7 mouse cellular contexts compared by ENCODE assay signal in genomic region chr5:105517992-105518625, GRCm38 (mm10). TPM values are rescaled to one million over a fixed set of nuclear protein-coding genes. Genes with fewer than 3 reads are reported as not detected.
DNase-seq lines count a peak whose midpoint lies in the region; ATAC-seq and TF ChIP-seq lines count a peak whose summit lies in the region.

No protein-coding gene starts in this region.

- peaks cover 0 to 9% of the 10 kb centered on the region in 2 experiments for H3K36me3 ChIP-seq in CH12.LX (replicated peaks in 1 of 2; ENCODE audit: control insufficient read depth in 1 of 2, insufficient read depth in 1 of 2, low read length in 1 of 2)
- H3K36me3 ChIP-seq in MEL (ENCODE audit: control insufficient read depth in 1 of 2, insufficient read depth in 2 of 2, low read length in 2 of 2), result peaks cover 0 to 24% of the 10 kb centered on the region in 2 experiments
- H3K36me3 ChIP-seq in heart, embryonic 14.5 days (ENCODE audit: control insufficient read depth, insufficient read depth, low read length), result peaks cover 10% of the 10 kb centered on the region
- H3K36me3 ChIP-seq in liver, embryonic 14.5 days (replicated peaks; ENCODE audit: control insufficient read depth, insufficient read depth, low read depth), result 0 out of 2 replicates have a peak, but pooled peaks cover 4% of the 10 kb centered on the region

- no peak for TF ChIP-seq POLR2A in CH12.LX (IDR thresholded peaks at IDR 0.05; ENCODE audit: low read depth, low read length)
- TF ChIP-seq POLR2A in MEL (IDR thresholded peaks at IDR 0.05; ENCODE audit: control insufficient read depth in 1 of 2, insufficient read depth in 1 of 2, low read depth in 1 of 2, low read length in 2 of 2, poor library complexity in 1 of 2), result no peak

- H3K27ac ChIP-seq in CH12.LX (ENCODE audit: insufficient read depth, low read depth), result no peak overlapping the region
- peak overlapping the region; percentile 51 for H3K27ac ChIP-seq in MEL (ENCODE audit: control insufficient read depth, low read depth, low read length)
- peak overlapping the region; percentile 99 to 100 for H3K27ac ChIP-seq in heart, embryonic 14.5 days (replicated peaks in 1 of 2; ENCODE audit: control insufficient read depth in 1 of 2, insufficient read depth in 1 of 2, low read depth in 2 of 2, low read length in 2 of 2)
- peak overlapping the region; percentile 9 for H3K27ac ChIP-seq in liver, embryonic 14.5 days

- 6% methylated on average over 7 of the region's 7 CpGs for WGBS in heart, embryonic 14.5 days
- 10% methylated on average over 7 of the region's 7 CpGs for WGBS in liver, embryonic 14.5 days (ENCODE audit: insufficient replicate concordance)

- no peak for TF ChIP-seq RAD21 in CH12.LX (IDR thresholded peaks at IDR 0.05; ENCODE audit: low read depth, low read length)
- TF ChIP-seq RAD21 in MEL (IDR thresholded peaks at IDR 0.05; ENCODE audit: low read depth, low read length), result no peak

- TF ChIP-seq CTCF in CH12.LX (conservative IDR thresholded peaks at IDR 0.05 in 1 of 2, IDR thresholded peaks at IDR 0.05 in 1 of 2; ENCODE audit: low read depth in 2 of 2, low read length in 2 of 2) (no peak), MEL (IDR thresholded peaks at IDR 0.05 in 2 of 3, conservative IDR thresholded peaks at IDR 0.05 in 1 of 3; ENCODE audit: control insufficient read depth in 1 of 3, insufficient read depth in 1 of 3, low read depth in 2 of 3, low read length in 3 of 3, poor library complexity in 1 of 3, severe bottlenecking in 1 of 3) (no peak)
- no peak for TF ChIP-seq CTCF in liver, embryonic 14.5 days (IDR thresholded peaks at IDR 0.05; ENCODE audit: low read depth)

- H3K9me3 ChIP-seq in CH12.LX (replicated peaks; ENCODE audit: low read length), result no peaks in the 10 kb centered on the region
- H3K9me3 ChIP-seq in MEL (replicated peaks; ENCODE audit: insufficient read depth, low read length), result no peaks in the 10 kb centered on the region
- H3K9me3 ChIP-seq in heart, embryonic 14.5 days (ENCODE audit: control insufficient read depth, low read length), result no peaks in the 10 kb centered on the region
- no peaks in the 10 kb centered on the region for H3K9me3 ChIP-seq in liver, embryonic 14.5 days (ENCODE audit: control insufficient read depth, low read length)

- peak overlapping the region; percentile 71 for H3K4me2 ChIP-seq in CH12.LX (ENCODE audit: insufficient read depth, low read depth, poor library complexity, severe bottlenecking)
- H3K4me2 ChIP-seq in heart, embryonic 14.5 days (ENCODE audit: low read length), result peak overlapping the region; percentile 87
- peak overlapping the region; percentile 100 for H3K4me2 ChIP-seq in liver, embryonic 14.5 days (ENCODE audit: low read depth)

- H3K4me3 ChIP-seq in CH12.LX (replicated peaks in 1 of 3; ENCODE audit: low read depth in 2 of 3, low read length in 2 of 3, poor library complexity in 1 of 3) (peak overlapping the region in 1 of 3 experiments; percentile 85), MEL (ENCODE audit: control insufficient read depth in 1 of 2, insufficient read depth in 1 of 2, low read depth in 2 of 2, low read length in 2 of 2) (peak overlapping the region; percentile 60 to 68; a peak in 3 of 4 replicates)
- peak overlapping the region; percentile 81 to 88 for H3K4me3 ChIP-seq in heart, embryonic 14.5 days (ENCODE audit: control insufficient read depth in 1 of 2, insufficient read depth in 1 of 2, low read depth in 1 of 2, low read length in 2 of 2)
- H3K4me3 ChIP-seq in liver, embryonic 14.5 days (ENCODE audit: insufficient read depth in 1 of 2, low read depth in 2 of 2, low read length in 2 of 2), result peak overlapping the region; percentile 81 to 95

- DNase-seq in CH12.LX (ENCODE audit: extremely low read depth), result no peak
- peak; percentile 61 for DNase-seq in MEL (ENCODE audit: low read depth, low spot score)
- no peak for DNase-seq in liver, embryonic 14.5 days (ENCODE audit: low read depth in 3 of 3, low spot score in 3 of 3)
- DNase-seq in frontal cortex, adult 2 months (ENCODE audit: extremely low spot score in 1 of 2, low spot score in 1 of 2), result no peak
- no peak for DNase-seq in gastrocnemius, postnatal 10 days
- DNase-seq in urinary bladder, adult 2 months (ENCODE audit: low spot score), result no peak

- ATAC-seq in heart, embryonic 14.5 days (ENCODE audit: insufficient number of reproducible peaks, insufficient read depth, low FRiP score, low read depth), result no peak
- ATAC-seq in liver, embryonic 14.5 days (ENCODE audit: insufficient read depth), result no peak

- no peak overlapping the region for H3K9ac ChIP-seq in CH12.LX (ENCODE audit: insufficient read depth, low read depth)
- H3K9ac ChIP-seq in MEL (ENCODE audit: control insufficient read depth, low read depth, low read length, poor library complexity, severe bottlenecking), result peak overlapping the region; percentile 81
- H3K9ac ChIP-seq in heart, embryonic 14.5 days (ENCODE audit: low read length), result peak overlapping the region; percentile 95
- peak overlapping the region; percentile 97 for H3K9ac ChIP-seq in liver, embryonic 14.5 days (replicated peaks)

- dilution Hi-C loops in CH12.LX (cut with MboI; ENCODE audit: extremely low pct_ligation_motif_present, extremely low pct_unique_long_range_greater_than_20kb, low sequenced_read_pairs), result no loop called here

- peaks cover 12 to 53% of the 10 kb centered on the region in 2 experiments for H3K4me1 ChIP-seq in CH12.LX (ENCODE audit: control insufficient read depth in 1 of 2, insufficient read depth in 2 of 2)
- H3K4me1 ChIP-seq in MEL (ENCODE audit: control insufficient read depth in 1 of 2, insufficient read depth in 2 of 2, low read length in 2 of 2), result peaks cover 12 to 19% of the 10 kb centered on the region in 2 experiments
- peaks cover 15 to 43% of the 10 kb centered on the region in 2 experiments for H3K4me1 ChIP-seq in heart, embryonic 14.5 days (ENCODE audit: control insufficient read depth in 2 of 2, insufficient read depth in 2 of 2, low read length in 2 of 2)
- H3K4me1 ChIP-seq in liver, embryonic 14.5 days (replicated peaks; ENCODE audit: control insufficient read depth in 2 of 2, insufficient read depth in 2 of 2, low read length in 1 of 2), result peaks cover 20 to 21% of the 10 kb centered on the region in 2 experiments

- peaks cover 2% of the 10 kb centered on the region for H3K27me3 ChIP-seq in CH12.LX (replicated peaks)
- H3K27me3 ChIP-seq in MEL (ENCODE audit: control insufficient read depth in 1 of 2, insufficient read depth in 2 of 2, low read length in 2 of 2), result no peaks in the 10 kb centered on the region
- H3K27me3 ChIP-seq in heart, embryonic 14.5 days (ENCODE audit: control insufficient read depth, insufficient read depth, low read length), result no peaks in the 10 kb centered on the region
- H3K27me3 ChIP-seq in liver, embryonic 14.5 days (ENCODE audit: control insufficient read depth, insufficient read depth, low read length), result no peaks in the 10 kb centered on the region

- H3K79me2 ChIP-seq in CH12.LX (replicated peaks; ENCODE audit: control insufficient read depth, extremely low read depth, insufficient read depth, poor library complexity, severe bottlenecking), result no peaks in the 10 kb centered on the region
- H3K79me2 ChIP-seq in MEL (ENCODE audit: control insufficient read depth, insufficient read depth, low read length, poor library complexity), result peaks cover 32% of the 10 kb centered on the region

- TF ChIP-seq EP300 in CH12.LX (IDR thresholded peaks at IDR 0.05; ENCODE audit: low read length) (no peak), MEL (IDR thresholded peaks at IDR 0.05; ENCODE audit: low read depth in 1 of 2, low read length in 2 of 2) (peak; percentile 21 to 36; a peak in 2 of 4 replicates)
- no peak for TF ChIP-seq EP300 in liver, embryonic 14.5 days (IDR thresholded peaks at IDR 0.05; ENCODE audit: low read depth)

- in situ Hi-C loops in CH12.LX (cut with MboI; ENCODE audit: low pct_ligation_motif_present, low pct_unique_long_range_greater_than_20kb, low sequenced_read_pairs), result no loop called here

TF ChIP-seq in CH12.LX, 34 proteins besides CTCF, POLR2A, EP300 and RAD21:
- TF ChIP-seq JUN (IDR thresholded peaks at IDR 0.05; ENCODE audit: insufficient read depth, low read depth, low read length), result no peak

TF ChIP-seq in MEL, 35 proteins besides CTCF, POLR2A, EP300 and RAD21:
- TF ChIP-seq MAZ (IDR thresholded peaks at IDR 0.05; ENCODE audit: low read depth, low read length), result 0 out of 2 replicates have a peak, but pooled peaks have one; percentile 54
- peak; percentile 45; the same call in 1 of the 2 replicates for TF ChIP-seq TCF12 (IDR thresholded peaks at IDR 0.05; ENCODE audit: low read depth, low read length)
- TF ChIP-seq RCOR1 (IDR thresholded peaks at IDR 0.05; ENCODE audit: low read depth, low read length), result 0 out of 2 replicates have a peak, but pooled peaks have one; percentile 16
- peak; percentile 99 for TF ChIP-seq JUND (IDR thresholded peaks at IDR 0.05; ENCODE audit: low read depth, low read length)
- peak; percentile 43; the same call in 1 of the 2 replicates for TF ChIP-seq MXI1 (IDR thresholded peaks at IDR 0.05; ENCODE audit: low read depth, low read length)
- peak; percentile 86 for TF ChIP-seq SIN3A (IDR thresholded peaks at IDR 0.05; ENCODE audit: low read length)
- TF ChIP-seq CHD2 (IDR thresholded peaks at IDR 0.05; ENCODE audit: low read length), result no peak
- TF ChIP-seq NELFE (IDR thresholded peaks at IDR 0.05; ENCODE audit: low read depth, low read length), result no peak
- TF ChIP-seq GATA1 (IDR thresholded peaks at IDR 0.05; ENCODE audit: low read depth, low read length), result peak; percentile 60
- TF ChIP-seq ZKSCAN1 (IDR thresholded peaks at IDR 0.05; ENCODE audit: low read depth, low read length), result no peak
- TF ChIP-seq SMC3 (IDR thresholded peaks at IDR 0.05; ENCODE audit: low read depth, low read length), result peak; percentile 11; the same call in 1 of the 2 replicates
- TF ChIP-seq ETS1 (IDR thresholded peaks at IDR 0.05; ENCODE audit: low read depth, low read length), result peak; percentile 94
- TF ChIP-seq ELF1 (IDR thresholded peaks at IDR 0.05; ENCODE audit: low read depth, low read length), result no peak
- no peak for TF ChIP-seq HCFC1 (IDR thresholded peaks at IDR 0.05; ENCODE audit: low read depth, low read length)

RNA-seq across cellular contexts. Expression of gene Lrrc8c, which starts 1.1 kb away (rescaled TPM):
- total RNA-seq in CH12.LX (2012; rRNA removed), result 2.4 and 5.9 TPM in 2 replicates
- 2.4 and 3.3 TPM in 2 replicates for total RNA-seq in CH12.LX (2014; rRNA removed)
- polyA plus RNA-seq in CH12.LX (2012; ENCODE audit: insufficient read length, low read depth), result 7.3 and 10.3 TPM in 2 replicates
- 25.5 and 33.0 TPM in 2 replicates for total RNA-seq in MEL (2012; rRNA removed)
- 10 to 100 TPM in 1 of 2 experiments, not detected in 1; 46.0 TPM for polyA plus RNA-seq in MEL (2012; ENCODE audit: insufficient read depth in 1 of 2, insufficient read length in 2 of 2, low read depth in 1 of 2, low replicate concordance in 2 of 2, missing spikeins in 1 of 2)
- 21.7 and 29.9 TPM in 2 replicates for polyA plus RNA-seq in heart, embryonic 14.5 days (2014; fragmentation: Nextera tagmentation; extraction: Ambion mirVana)
- 6.2 and 6.5 TPM in 2 replicates for polyA plus RNA-seq in liver, embryonic 14.5 days (2012; rRNA removed)
- 18.0 and 22.4 TPM in 2 replicates for polyA plus RNA-seq in liver, embryonic 14.5 days (2014; fragmentation: Nextera tagmentation; extraction: Ambion mirVana)
- polyA plus RNA-seq in frontal cortex, adult 2 months (2012; rRNA removed), result 8.5 and 9.2 TPM in 2 replicates
- total RNA-seq in gastrocnemius, postnatal 10 days (2021), result 10 to 100 TPM; 14.4 to 14.6 TPM
- 7.1 and 7.9 TPM in 2 replicates for polyA plus RNA-seq in urinary bladder, adult 2 months (2012; rRNA removed)

Comparison
In these comparisons a context has a peak if more than half of its experiments do, and no peak if none do; other contexts are left out.
1. Of the 35 proteins assayed by ChIP-seq in both MEL and CH12.LX: peak only in MEL: EP300, ETS1, JUND, MAZ, MXI1, RCOR1 and 3 more; only in CH12.LX: none; in both: none; in neither: 26.